Mouse (Mus musculus) midbrain, embryonic 10.5 days (tissue): ENCODE data around the gene Tpst2. TPM values are rescaled to one million over a fixed set of nuclear protein-coding genes. Genes with fewer than 3 reads are reported as not detected.

Experiments used
- DNase-seq: peaks from one replicate; pipeline ENCODE4 v3.0.0-alpha.2; 2017; ENCODE audit warnings: low spot score
- H3K27ac ChIP-seq: fragments of 300-500 bp; sonication (generic); replicated peaks from 2 replicates; pipeline ENCODE4 v1.5.1; 2016; ENCODE audit warnings: mild to moderate bottlenecking
- H3K27me3 ChIP-seq: fragments of 300-500 bp; sonication (generic); 2 replicates; pipeline ENCODE4 v1.6.1; 2016; ENCODE audit warnings: low read depth, mild to moderate bottlenecking; ENCODE audit not compliant: poor library complexity, severe bottlenecking
- H3K36me3 ChIP-seq: fragments of 300-500 bp; sonication (generic); 2 replicates; pipeline ENCODE4 v1.6.1; 2016; ENCODE audit warnings: mild to moderate bottlenecking, moderate library complexity
- H3K4me1 ChIP-seq: fragments of 300-500 bp; sonication (generic); 2 replicates; pipeline ENCODE4 v1.6.1; 2016
- H3K4me3 ChIP-seq: fragments of 300-500 bp; sonication (generic); 2 replicates; pipeline ENCODE4 v1.5.1; 2016; ENCODE audit warnings: mild to moderate bottlenecking, moderate library complexity
- H3K9me3 ChIP-seq: fragments of 300-500 bp; sonication (generic); replicated peaks from 2 replicates; pipeline ENCODE4 v1.6.1; 2016; ENCODE audit warnings: mild to moderate bottlenecking
- WGBS: fragments of 180-500 bp; shearing (Covaris S2); methylation state at CpG from one replicate; pipeline ENCODE4 v1.1.7; 2016; 5-methylcytosine and 5-hydroxymethylcytosine counted together
- polyA plus RNA-seq: library from polyadenylated mRNA; unstranded; fragments of >200 nt; fragmentation: Nextera tagmentation; extraction: Ambion mirVana; gene quantifications from 2 replicates; pipeline ENCODE4 v1.2.1, GENCODE M21; 2016

The Tpst2 gene
- polyA plus RNA-seq, 1 experiment from 2014 or later: 37.0 TPM

- H3K36me3 ChIP-seq: no peaks in the 10 kb centered on the region
- peaks cover 12% of the 10 kb centered on the region for H3K27me3 ChIP-seq
- DNase-seq: no peak
- peak overlapping the region; percentile 87 for H3K4me3 ChIP-seq
- no peak overlapping the region for H3K27ac ChIP-seq
- H3K9me3 ChIP-seq: no peaks in the 10 kb centered on the region
- peaks cover 90% of the 10 kb centered on the region for H3K4me1 ChIP-seq
- WGBS: 92% methylated on average over 11 of the region's 11 CpGs
Measured at GRCm38 (mm10) chr5:112277906-112278470, 1.5 kb downstream of the Tpst2 start.

- Histone ChIP-seq H3K36me3 (no peaks in the 10 kb centered on the region), H3K4me1 (peaks cover 83% of the 10 kb centered on the region), H3K9me3 (no peaks in the 10 kb centered on the region), H3K27me3 (peaks cover 10% of the 10 kb centered on the region), H3K4me3 (no peak overlapping the region), H3K27ac (no peak overlapping the region)
- no peak for DNase-seq
- 92% methylated on average over 17 of the region's 17 CpGs for WGBS
Measured at GRCm38 (mm10) chr5:112279181-112280021, 2.9 kb downstream of the Tpst2 start.

DNA sequence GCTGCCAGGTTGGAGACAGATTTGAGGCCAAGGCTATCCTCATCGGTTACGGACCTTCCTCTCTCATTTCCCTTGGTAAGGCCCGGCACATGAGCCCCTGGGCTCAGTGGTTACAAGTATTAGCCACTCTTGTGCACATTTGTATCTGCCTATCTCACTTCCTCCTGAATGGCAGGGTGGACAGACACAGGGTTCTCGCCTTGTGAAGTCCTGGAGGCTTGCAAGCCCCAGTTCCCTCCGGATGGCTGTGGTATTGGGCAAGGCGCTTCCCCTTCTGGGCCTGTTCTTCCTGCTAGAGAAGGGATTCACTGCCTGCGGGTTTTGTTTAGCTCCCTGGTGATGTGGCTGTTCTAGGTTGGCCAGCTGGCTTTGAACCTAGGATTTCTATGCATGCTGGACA, 3.7 kb downstream of the Tpst2 start:
- 86% methylated on average over 7 of the region's 7 CpGs for WGBS
- Histone ChIP-seq H3K4me1 (peaks cover 77% of the 10 kb centered on the region), H3K27ac (no peak overlapping the region)

GRCm38 (mm10) chr5:112280863-112281660, 4.6 kb downstream of the Tpst2 start:
- 69% methylated on average over 15 of the region's 15 CpGs for WGBS
- H3K9me3 ChIP-seq: no peaks in the 10 kb centered on the region
- H3K4me3 ChIP-seq: no peak overlapping the region
- H3K4me1 ChIP-seq: peaks cover 69% of the 10 kb centered on the region
- no peak for DNase-seq
- H3K36me3 ChIP-seq: 0 out of 2 replicates have a peak, but pooled peaks cover 3% of the 10 kb centered on the region
- H3K27ac ChIP-seq: peak overlapping the region; percentile 49; the same call in 1 of the 2 replicates
- H3K27me3 ChIP-seq: no peaks in the 10 kb centered on the region; the same call in 1 of the 2 replicates

More for the DNA sequence above, 3.7 kb downstream of the Tpst2 start:
- H3K36me3 ChIP-seq: no peaks in the 10 kb centered on the region
- peaks cover 2% of the 10 kb centered on the region for H3K27me3 ChIP-seq
- H3K9me3 ChIP-seq: no peaks in the 10 kb centered on the region
- DNase-seq: no peak
- H3K4me3 ChIP-seq: no peak overlapping the region

DNA sequence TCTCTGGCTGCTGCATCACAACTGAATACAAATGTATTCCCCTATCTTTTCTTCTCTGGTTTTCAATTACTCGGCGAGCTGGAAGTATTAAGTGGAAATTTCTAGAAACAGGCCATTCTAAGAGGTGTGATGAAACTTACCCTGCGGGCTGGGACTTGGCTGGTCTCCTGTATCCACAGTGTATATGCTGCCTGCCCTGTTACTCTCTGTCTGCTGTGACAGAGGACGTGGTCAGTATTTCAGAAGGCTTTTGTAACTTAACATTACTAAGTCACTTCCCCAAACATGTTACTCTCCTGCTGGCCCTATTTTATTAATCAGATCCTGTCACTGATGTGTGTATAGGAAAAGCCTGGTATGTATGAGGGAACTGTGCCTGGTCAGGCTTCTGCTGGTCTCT, 5.2 kb downstream of the Tpst2 start:
- 86% methylated on average over 4 of the region's 4 CpGs for WGBS
- peaks cover 65% of the 10 kb centered on the region for H3K4me1 ChIP-seq
- H3K36me3 ChIP-seq: 0 out of 2 replicates have a peak, but pooled peaks cover 3% of the 10 kb centered on the region
- 0 out of 2 replicates have a peak overlapping the region, but pooled peaks have one; percentile 49 for H3K27ac ChIP-seq
- H3K27me3 ChIP-seq: no peaks in the 10 kb centered on the region; the same call in 1 of the 2 replicates
- no peak overlapping the region for H3K4me3 ChIP-seq
- no peaks in the 10 kb centered on the region for H3K9me3 ChIP-seq
- no peak for DNase-seq

DNA sequence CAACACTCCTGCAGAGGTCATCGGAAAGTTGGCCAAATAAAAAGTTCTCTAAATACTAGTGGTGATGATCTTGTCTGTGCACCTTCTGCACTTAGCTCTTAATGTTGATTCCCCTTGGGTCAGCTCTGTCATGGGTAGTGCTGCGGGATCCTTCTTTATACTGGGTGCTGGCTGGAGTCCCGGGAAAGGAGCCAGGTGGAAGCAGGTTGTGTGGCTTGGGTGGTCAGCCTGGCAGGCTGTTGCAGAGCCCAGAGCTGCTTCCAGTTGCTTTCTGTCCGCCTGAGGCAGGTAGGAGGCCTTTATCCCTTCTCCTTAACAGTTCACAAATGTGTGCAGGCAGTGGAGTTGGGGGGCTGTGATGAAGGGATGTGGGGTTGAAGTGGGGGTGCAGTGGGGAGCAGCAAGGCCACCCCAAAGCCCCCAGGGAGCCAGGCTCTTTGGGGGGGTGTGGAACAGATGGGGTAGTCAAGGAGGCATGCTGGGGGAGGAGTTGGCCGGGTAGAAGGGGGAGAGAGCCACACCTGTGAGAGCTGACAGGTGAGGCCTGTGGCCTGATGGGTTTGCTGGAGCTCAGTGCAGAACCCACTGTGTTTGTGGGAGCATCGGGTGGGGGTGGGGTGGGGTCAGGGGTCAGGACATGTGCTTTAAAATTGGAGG, 5.8 kb downstream of the Tpst2 start:
- H3K4me1 ChIP-seq: peaks cover 61% of the 10 kb centered on the region
- H3K27me3 ChIP-seq: no peaks in the 10 kb centered on the region; the same call in 1 of the 2 replicates
- WGBS: 77% methylated on average over 6 of the region's 6 CpGs
- 0 out of 2 replicates have a peak overlapping the region, but pooled peaks have one; percentile 42 for H3K27ac ChIP-seq
- no peak overlapping the region for H3K4me3 ChIP-seq
- H3K9me3 ChIP-seq: no peaks in the 10 kb centered on the region
- no peak for DNase-seq
- 0 out of 2 replicates have a peak, but pooled peaks cover 3% of the 10 kb centered on the region for H3K36me3 ChIP-seq

GRCm38 (mm10) chr5:112282780-112283482, 6.4 kb downstream of the Tpst2 start:
- Histone ChIP-seq H3K4me1 (peaks cover 57% of the 10 kb centered on the region), H3K4me3 (no peak overlapping the region)
- 78% methylated on average over 9 of the region's 9 CpGs for WGBS

DNA sequence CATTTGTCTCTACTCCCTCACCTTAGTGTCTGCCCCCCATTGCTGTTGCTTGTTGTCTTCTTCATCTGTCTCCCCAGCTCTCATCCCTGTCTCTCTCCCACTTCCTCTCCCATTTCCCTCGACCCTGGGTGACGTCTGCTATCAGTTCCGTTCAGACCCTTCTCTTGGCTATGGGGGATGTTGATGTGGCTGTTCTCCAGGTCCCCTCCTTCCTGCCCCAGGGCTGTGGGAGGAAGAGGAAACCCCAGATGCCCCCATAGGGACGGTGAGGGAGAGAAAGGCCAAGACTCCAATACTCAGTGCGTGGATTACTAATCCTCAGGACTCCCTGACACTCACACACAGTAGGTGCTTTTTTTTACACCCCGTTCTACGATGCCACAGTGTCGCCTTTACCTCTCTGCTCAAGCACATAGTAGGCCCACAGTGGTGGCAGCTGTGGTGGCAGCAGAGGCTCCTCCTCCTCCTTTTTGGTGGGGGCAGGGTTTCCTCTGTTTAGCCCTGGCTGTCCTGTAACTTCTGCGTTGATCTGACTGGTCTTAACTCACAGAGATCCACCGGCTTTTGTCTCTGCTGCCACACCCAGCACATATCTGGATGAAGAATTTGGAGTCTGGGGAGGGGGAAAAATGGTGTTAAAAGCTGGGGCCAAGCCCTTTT, 7.2 kb downstream of the Tpst2 start:
- Histone ChIP-seq H3K9me3 (no peaks in the 10 kb centered on the region), H3K27ac (0 out of 2 replicates have a peak overlapping the region, but pooled peaks have one; percentile 14)
- no peak for DNase-seq

More at GRCm38 (mm10) chr5:112282780-112283482, 6.4 kb downstream of the Tpst2 start:
- H3K36me3 ChIP-seq: 0 out of 2 replicates have a peak, but pooled peaks cover 3% of the 10 kb centered on the region
- H3K27ac ChIP-seq: 0 out of 2 replicates have a peak overlapping the region, but pooled peaks have one; percentile 14
- H3K27me3 ChIP-seq: no peaks in the 10 kb centered on the region
- DNase-seq: no peak
- no peaks in the 10 kb centered on the region for H3K9me3 ChIP-seq

GRCm38 (mm10) chr5:112284203-112284582, 7.7 kb downstream of the Tpst2 start:
- Histone ChIP-seq H3K4me1 (peaks cover 50% of the 10 kb centered on the region), H3K27ac (no peak overlapping the region)
- WGBS: 79% methylated on average over 7 of the region's 7 CpGs

More for the DNA sequence above, 7.2 kb downstream of the Tpst2 start:
- H3K36me3 ChIP-seq: 0 out of 2 replicates have a peak, but pooled peaks cover 3% of the 10 kb centered on the region
- peaks cover 55% of the 10 kb centered on the region for H3K4me1 ChIP-seq
- no peak overlapping the region for H3K4me3 ChIP-seq
- WGBS: 74% methylated on average over 10 of the region's 10 CpGs
- H3K27me3 ChIP-seq: no peaks in the 10 kb centered on the region

DNA sequence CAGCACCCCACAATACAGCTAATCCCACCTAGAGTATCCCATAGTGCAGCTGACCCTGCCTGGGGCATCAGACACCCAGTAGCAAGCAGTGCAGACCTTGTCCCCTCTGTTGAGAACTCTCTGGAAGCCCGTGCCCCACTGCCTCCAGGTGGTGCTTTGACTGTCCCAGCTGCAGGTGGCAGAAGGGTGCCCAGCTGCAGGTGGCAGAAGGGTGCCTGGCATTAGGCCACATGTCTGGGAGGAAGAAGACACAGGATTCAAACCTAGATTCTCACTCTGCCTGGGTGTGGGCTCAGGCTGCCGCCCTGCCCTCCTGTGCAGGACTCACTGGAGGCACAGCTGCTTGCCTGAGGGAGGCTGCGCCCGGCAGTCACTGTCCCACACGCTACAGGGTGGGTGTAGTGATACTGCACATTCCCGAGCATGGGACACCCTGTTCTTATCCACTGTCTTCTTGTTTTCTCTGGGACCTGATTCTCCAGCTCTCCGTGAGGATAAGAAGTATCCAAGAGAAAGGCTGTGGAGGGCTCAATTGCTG, 9.1 kb downstream of the Tpst2 start:
- H3K27ac ChIP-seq: peak overlapping the region; percentile 23; the same call in 1 of the 2 replicates
- H3K27me3 ChIP-seq: no peaks in the 10 kb centered on the region
- no peak overlapping the region for H3K4me3 ChIP-seq
- WGBS: 96% methylated on average over 7 of the region's 7 CpGs
- H3K9me3 ChIP-seq: no peaks in the 10 kb centered on the region
- 0 out of 2 replicates have a peak, but pooled peaks cover 3% of the 10 kb centered on the region for H3K36me3 ChIP-seq
- peaks cover 36% of the 10 kb centered on the region for H3K4me1 ChIP-seq
- DNase-seq: no peak

More at GRCm38 (mm10) chr5:112284203-112284582, 7.7 kb downstream of the Tpst2 start:
- Histone ChIP-seq H3K27me3 (no peaks in the 10 kb centered on the region), H3K36me3 (0 out of 2 replicates have a peak, but pooled peaks cover 3% of the 10 kb centered on the region), H3K4me3 (no peak overlapping the region), H3K9me3 (no peaks in the 10 kb centered on the region)
- DNase-seq: no peak

DNA sequence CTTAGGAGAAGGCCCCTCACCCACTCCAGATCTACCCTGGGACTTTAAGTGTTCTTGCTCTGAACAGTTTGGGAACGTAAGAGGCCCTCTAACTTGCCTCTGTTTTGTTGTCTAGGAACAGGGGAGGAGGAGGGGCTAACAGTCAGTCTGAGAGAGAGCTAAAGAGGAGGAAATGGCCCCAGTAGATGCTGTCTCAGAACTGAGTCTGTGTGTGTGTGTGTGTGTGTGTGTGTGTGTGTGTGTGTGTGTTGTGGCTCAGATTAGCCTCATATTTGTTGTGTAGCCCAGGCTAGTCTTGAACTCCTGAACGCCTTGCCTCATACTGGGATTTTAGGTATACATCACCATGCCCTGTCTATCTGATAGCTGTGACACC, 10.1 kb downstream of the Tpst2 start:
- H3K9me3 ChIP-seq: no peaks in the 10 kb centered on the region
- H3K27me3 ChIP-seq: no peaks in the 10 kb centered on the region
- DNase-seq: no peak
- no peak overlapping the region for H3K4me3 ChIP-seq
- 88% methylated on average over 2 of the region's 2 CpGs for WGBS
- H3K36me3 ChIP-seq: 0 out of 2 replicates have a peak, but pooled peaks cover 3% of the 10 kb centered on the region
- no peak overlapping the region for H3K27ac ChIP-seq
- peaks cover 26% of the 10 kb centered on the region for H3K4me1 ChIP-seq
